Mouse (Mus musculus) testis, adult 2 months (tissue): ENCODE data around the gene 6820408C15Rik.

Experiments used
- CTCF ChIP-seq: fragments of 200-500 bp; IDR thresholded peaks from 2 replicates; pipeline ENCODE4 v1.5.1; 2012; ENCODE audit warnings: low read depth, mild to moderate bottlenecking, inconsistent platforms, low read length, moderate library complexity; ENCODE audit not compliant: control insufficient read depth, insufficient read depth, insufficient replicate concordance
- POLR2A ChIP-seq: fragments of 200-500 bp; IDR thresholded peaks from 2 replicates; pipeline ENCODE4 v1.6.1; 2012; ENCODE audit warnings: low read depth, mild to moderate bottlenecking, inconsistent platforms, low read length, moderate library complexity; ENCODE audit not compliant: control insufficient read depth

GRCm38 (mm10) chr2:152399122-152399542, 16.3 kb upstream of the 6820408C15Rik start:
- no peak for TF ChIP-seq POLR2A
- TF ChIP-seq CTCF: no peak
